Mouse (Mus musculus) fat pad, adult 2 months (tissue): Measurements from ENCODE around the gene Mroh7.
"Not testable (repeated sequence)": the region's sequence is repeated elsewhere in the genome, so short reads cannot be mapped to it uniquely, and the experiment has no call there.

Experiments
- DNase-seq: peaks from one replicate; pipeline ENCODE4 v3.0.0-alpha.2; 2011; ENCODE audit warnings: low read depth, low spot score; ENCODE audit errors: extremely low read depth

The Mroh7 gene

GRCm38 (mm10) chr4:106730814-106731213 is at the start of gene Mroh7:
Gene Mroh7, minus strand, starts transcription at chr4:106730925.
- DNase-seq = no peak

DNA sequence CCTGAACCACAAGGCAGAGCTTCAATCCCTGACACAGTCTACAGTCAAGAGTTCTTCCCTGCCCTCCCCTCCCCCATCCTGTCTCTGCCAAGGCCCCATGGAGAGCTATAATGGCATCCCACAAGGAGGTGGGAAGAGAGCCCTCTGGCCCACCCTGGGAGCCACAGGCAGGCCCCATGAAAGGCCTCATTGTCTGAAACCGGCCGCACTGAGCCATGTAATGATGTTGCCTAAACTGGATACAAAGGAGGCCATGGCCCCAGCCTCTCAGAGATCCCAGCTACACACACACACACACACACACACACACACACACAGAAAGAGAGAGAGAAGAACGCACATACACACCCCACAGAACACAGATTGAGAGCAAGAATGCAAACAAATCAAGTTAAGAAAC is 49.3 kb upstream of the Mroh7 start:
- DNase-seq = no peak

DNA sequence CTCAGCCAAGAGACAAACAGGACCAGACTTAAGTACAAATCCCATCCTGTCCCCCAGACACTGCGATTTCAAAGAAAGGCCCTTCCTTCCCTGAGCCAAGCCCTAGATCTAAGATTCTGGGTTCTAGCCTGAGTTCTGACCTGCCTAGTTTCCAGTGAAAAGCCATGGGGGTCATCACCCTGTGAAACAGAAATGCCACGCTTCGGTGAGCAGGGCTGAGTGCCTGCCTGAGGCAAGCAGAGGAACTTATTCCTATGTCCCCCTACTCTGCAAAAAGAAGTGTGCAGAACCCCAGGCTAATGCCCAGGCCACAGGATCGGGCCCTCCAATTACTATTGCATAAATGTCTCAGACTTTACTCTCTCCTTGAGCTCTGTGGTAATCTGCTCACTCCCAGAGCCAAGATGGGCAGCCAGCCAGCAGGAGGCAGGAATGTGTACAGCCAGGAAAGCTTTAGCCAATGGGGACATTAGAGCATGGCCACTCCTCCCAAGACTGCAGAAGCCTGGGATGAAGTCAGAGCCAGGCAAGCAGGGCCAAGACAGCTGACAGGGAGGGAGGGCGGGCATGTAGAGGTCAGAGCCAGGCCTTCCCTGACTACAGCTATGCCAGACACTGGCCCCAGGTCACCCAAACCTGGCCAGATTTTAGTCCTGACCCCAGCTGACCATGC is 47.5 kb upstream of the Mroh7 start:
- DNase-seq = peak; percentile 83

- no peak for DNase-seq
Observed at GRCm38 (mm10) chr4:106776998-106777397, 46.3 kb upstream of the Mroh7 start.

- DNase-seq = not testable (repeated sequence)
Observed at GRCm38 (mm10) chr4:106775767-106776166, 45.0 kb upstream of the Mroh7 start.

DNA sequence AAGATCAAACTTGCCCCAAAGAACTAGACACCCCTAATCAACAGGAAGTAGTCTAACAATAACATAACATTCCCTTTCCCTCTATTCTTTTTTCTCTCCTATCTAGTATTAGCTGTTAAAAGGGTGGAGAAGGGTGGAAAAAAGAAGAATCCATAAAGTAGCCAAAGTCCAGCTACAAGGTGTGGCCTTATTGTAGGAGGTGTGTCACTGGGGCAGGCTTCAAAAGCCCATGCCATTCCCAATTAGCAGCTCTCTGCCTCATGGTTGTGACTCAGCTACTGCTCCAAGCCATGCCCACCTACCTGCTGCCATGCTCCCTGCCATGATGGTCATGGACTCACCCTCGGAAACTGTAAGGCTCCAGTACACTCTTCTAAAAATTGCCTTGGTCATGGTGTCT is 41.8 kb upstream of the Mroh7 start:
- DNase-seq = no peak

GRCm38 (mm10) chr4:106769306-106769705 is 38.6 kb upstream of the Mroh7 start:
- DNase-seq = no peak

GRCm38 (mm10) chr4:106764166-106764565 is 33.4 kb upstream of the Mroh7 start:
- DNase-seq = no peak

DNA sequence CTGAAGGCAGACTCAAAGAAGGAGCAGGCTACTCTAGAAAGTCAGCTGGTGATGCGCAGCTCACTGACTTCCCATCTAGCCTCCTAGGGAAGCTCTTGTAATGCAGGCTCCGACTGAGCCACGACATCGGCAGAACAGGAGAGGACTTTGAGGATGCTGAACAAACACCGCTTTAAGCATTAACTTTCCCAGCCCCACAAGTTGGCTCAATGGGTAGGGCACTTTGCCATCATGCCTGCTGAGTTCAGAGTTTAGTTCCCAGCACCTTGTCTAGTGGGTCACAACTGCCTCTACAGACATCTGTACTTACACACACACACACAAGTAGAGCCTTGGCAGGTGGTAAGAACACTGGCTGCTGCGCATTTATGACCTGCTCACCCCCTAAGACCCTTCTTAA is 21.0 kb upstream of the Mroh7 start:
- no peak for DNase-seq

DNA sequence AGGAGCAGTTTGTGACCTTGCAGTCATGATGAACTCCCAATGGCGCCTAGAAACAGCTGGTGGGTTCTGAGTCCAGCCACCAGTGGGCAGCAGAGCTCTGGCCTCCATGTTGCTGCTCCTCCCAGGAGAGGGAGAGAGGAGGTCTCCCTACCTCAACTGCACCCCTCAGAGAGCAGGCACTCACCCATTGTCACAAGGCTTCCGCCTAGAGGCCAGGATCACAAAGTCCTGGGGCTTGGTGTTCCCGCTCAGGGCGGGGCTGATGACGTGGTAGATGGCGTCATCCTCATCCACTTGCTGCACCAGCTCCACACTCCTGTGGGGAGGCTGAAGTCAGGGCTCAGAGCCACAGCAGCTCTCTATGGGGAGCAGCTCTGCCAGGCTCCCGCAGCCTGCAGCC is 19.0 kb upstream of the Mroh7 start:
- no peak for DNase-seq

DNA sequence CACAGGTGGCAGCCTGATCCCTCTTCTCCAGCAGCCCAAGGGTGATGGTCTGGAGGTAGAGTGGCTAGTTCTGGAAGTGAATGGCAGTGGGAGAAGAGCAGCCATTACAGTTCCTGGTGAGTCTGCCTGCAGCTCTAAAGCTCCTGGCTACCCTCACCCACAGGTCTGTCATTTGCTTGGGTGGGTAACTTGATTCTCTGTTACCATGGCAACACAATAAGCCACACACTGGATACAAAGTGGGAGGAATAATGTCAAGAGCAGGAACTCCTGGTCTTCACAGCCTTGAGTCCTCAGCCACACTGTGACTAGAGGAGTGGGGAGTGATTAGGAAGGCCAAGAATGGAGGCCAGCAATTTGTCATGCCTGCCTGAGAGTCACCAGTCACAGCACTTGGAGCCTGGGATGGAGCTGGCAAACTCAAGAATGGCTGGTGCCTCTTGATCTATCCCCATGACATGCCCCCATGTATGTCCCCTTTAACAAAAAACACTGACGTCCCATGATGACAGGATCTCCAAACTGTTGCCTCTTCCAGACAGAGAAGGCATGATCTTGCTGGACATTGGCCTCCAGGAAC is 16.4 kb upstream of the Mroh7 start:
- DNase-seq = no peak

GRCm38 (mm10) chr4:106745862-106746261 is 15.1 kb upstream of the Mroh7 start:
- no peak for DNase-seq

DNA sequence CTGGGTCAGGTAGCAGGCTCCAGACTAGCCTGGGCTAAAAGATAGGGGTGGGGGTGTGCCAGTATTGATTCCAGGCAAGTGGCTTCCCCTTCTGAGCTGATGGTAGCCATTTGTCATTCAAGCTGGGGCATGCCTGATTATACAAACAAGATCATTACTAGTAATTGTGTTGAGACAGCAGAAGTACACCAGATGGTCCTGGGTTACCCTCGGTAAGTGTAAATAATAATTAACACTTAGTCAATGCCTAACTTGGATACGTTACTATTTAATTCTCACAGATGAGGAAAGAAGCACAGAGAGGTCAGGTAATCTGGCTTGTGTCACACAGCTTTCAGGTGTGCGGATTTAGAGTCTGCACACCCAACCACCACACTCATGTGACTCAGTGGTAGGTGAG is 7.2 kb upstream of the Mroh7 start:
- no peak for DNase-seq

DNA sequence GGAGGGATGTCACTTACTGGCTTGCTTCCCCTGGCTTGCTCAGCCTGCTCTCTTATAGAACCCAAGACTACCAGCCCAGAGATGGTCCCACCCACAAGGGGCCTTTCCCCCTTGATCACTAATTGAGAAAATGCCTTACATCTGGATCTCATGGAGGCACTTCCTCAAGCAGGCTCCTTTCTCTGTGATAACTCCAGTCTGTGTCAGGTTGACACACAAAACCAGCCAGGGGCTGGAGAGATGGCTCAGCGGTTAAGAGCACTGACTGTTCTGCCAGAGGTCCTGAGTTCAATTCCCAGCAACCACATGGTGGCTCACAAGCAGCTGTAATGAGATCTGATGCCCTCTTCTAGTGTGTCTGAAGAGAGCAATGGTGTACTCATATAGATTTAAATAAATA is 6.2 kb upstream of the Mroh7 start:
- not testable (repeated sequence) for DNase-seq

DNA sequence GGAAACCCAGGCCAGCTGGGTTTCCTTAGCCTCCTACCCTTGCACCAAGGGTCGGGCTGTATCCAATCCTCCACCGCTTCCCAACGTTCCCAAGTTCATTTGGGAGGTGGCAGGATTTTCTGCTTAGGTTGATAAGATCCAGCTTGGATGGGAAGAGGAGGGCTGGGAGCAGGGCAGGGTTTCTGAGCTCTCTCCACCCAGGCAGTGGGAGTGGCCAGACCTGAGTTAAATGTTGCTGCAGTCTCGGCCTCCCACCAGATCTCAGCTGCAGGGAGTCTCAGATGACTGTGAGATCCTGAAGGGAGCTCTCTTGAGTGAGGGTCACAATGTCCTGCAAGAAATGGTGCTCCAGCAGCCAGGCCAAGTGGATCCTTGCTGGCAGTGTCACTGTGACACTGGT is 2.9 kb upstream of the Mroh7 start, which contains the start of gene Fam151a:
Fam151a (plus strand) TSS at position 254 of the 400 bp plus-strand sequence.
- DNase-seq = no peak

- DNase-seq = no peak
Observed at GRCm38 (mm10) chr4:106720631-106721030, 10.1 kb downstream of the Mroh7 start.

DNA sequence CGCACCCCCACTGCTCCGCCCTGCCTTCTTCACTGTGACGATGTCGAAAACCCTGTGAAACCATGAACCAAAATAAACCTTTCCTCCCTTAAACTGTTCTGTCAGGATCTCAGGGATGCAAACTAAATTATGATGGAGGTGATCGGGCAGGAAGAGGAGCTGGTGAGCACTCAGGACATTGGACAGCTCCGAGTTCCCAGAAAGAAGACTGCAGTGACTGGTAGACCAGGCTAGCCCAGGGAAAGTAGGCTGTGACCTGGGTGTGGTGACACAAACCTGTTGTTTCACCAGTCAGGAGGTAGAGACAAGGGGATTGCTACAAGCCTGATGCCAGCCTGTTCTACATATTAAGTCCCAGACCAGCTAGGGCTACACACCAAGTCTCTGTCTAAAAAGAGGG is 17.1 kb downstream of the Mroh7 start:
- DNase-seq = no peak

- DNase-seq = no peak
Observed at GRCm38 (mm10) chr4:106708408-106708807, 22.3 kb downstream of the Mroh7 start.

DNA sequence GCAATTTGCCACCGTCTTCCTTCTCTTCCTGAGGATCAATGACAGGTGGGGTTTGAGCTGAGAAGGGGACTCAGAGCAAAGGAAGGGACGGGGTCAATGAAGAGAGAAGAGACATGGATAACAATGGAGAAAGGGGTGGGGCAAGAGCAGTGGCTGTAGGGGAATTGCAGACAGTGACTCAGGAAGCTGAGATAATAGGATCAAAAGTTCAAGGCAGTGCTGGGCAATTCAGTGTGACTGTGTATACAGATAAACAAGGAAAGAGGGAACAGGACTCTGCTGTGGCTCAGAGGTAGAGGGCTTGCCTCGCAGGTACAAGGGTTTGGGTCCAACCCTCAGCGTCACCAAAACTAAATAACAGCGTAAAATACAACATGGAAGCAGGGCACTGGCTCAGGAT is 22.8 kb downstream of the Mroh7 start:
- DNase-seq = no peak

DNA sequence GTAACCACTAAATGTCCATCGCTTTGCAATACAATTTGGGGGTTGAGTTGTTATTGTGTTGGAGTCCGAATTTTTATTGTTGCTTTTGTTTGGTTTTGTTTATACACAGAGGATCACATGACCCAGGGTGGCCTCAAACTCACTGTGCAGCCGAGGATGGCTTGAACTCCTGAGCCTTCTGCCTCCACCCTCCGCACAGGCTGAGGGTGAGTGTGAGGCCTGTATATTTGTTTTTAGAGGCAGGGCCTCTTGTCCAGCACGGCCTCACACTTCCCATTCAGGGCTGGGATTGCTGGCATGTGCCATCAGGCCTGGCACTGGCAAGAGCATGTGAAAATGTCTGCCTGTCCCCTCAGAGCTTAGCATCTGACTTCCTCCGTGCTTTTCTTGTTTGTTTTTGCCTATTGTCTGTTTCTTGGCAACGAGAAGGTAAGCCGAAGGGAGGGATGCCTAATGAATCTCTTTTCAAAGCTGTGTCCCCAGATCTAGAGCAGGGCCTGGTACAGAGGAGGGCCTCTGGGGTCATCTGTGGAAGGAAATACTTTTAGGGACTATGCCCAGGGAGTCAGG is 25.5 kb downstream of the Mroh7 start:
- no peak for DNase-seq

DNA sequence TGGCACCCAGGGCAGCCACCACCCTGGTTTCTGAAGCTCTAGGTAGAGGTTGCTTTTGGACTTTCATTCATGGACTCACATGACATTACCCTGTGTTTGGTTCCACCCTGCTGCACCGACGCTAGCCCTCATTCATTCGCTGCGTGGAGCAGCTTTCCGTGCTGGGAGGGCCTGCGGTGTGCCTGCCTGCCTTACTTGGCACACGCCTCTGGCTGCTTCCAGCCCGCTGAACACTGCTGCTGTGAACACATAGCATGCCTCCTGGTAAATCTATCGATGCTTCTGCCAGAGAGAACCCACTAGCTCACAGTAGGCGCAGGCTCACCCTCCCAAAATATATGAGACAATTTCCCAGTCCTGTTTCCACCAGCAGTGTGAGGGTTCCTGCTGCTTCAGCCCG is 26.3 kb downstream of the Mroh7 start:
- no peak for DNase-seq

- no peak for DNase-seq
Observed at GRCm38 (mm10) chr4:106703956-106704355, 26.8 kb downstream of the Mroh7 start.

DNA sequence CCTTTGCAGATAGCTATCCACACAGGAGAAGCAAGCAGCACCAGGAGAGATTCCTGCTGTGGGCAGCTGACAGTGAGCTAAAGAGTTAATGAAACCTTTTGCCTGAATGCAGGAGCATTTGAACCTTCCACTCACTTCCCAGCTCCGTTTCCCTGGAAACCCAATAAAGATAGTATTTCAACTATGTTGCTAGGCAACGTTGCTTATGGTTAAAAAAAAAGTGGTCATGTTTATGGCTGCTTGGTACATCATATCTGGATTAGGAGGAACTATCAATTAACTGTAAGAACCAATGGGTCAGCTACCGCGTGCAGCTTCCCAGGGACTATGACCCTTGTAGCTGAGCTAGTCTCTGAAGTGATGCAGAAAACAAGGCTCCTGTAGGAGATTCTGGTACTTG is 29.9 kb downstream of the Mroh7 start:
- no peak for DNase-seq
